Mouse (Mus musculus) neutrophil, adult 5-6 weeks (primary cell): ENCODE data around the gene Ddx28. TPM values are rescaled to one million over a fixed set of nuclear protein-coding genes. Genes with fewer than 3 reads are reported as not detected.

ENCODE experiments used
- ATAC-seq: fragments of 151-379, 151-347 bp; 2 replicates; pipeline ENCODE4 v1.8.0; 2017; ENCODE audit warnings: mild to moderate bottlenecking, moderate TSS enrichment; ENCODE audit not compliant: insufficient number of reproducible peaks, poor library complexity, low FRiP score, severe bottlenecking; ENCODE audit errors: extremely low read depth
- total RNA-seq: library from RNA; stranded (forward); fragments of 200-1000 nt; gene quantifications from 2 replicates; pipeline ENCODE4 v1.2.3, GENCODE M21; 2017

Ddx28 gene
- 7.2 and 7.7 TPM in 2 replicates for total RNA-seq

GRCm38 (mm10) chr8:106011643-106011986 lies at the start of gene Ddx28:
Gene Ddx28 (minus strand): TSS chr8:106011882.
- no peak for ATAC-seq

GRCm38 (mm10) chr8:106060521-106060920 lies 48.8 kb upstream of the Ddx28 start:
- ATAC-seq, result no peak

- 0 out of 2 replicates have a peak, but pooled peaks have one; percentile 2 for ATAC-seq
Measured at GRCm38 (mm10) chr8:106059613-106060371, 48.1 kb upstream of the Ddx28 start.

- ATAC-seq, result peak; percentile 79
Measured at GRCm38 (mm10) chr8:106058731-106059612, 47.3 kb upstream of the Ddx28 start, which contains the start of gene Nfatc3. Gene Nfatc3 (plus strand): TSS chr8:106058840.

- ATAC-seq, result no peak
Measured at GRCm38 (mm10) chr8:106056455-106056982, 44.8 kb upstream of the Ddx28 start.

GRCm38 (mm10) chr8:106055038-106055437 lies 43.4 kb upstream of the Ddx28 start:
- no peak for ATAC-seq

- ATAC-seq, result peak; percentile 45
Measured at GRCm38 (mm10) chr8:106054190-106054811, 42.6 kb upstream of the Ddx28 start.

- peak; percentile 59 for ATAC-seq
Measured at GRCm38 (mm10) chr8:106052510-106053089, 40.9 kb upstream of the Ddx28 start.

GRCm38 (mm10) chr8:106051068-106051467 lies 39.4 kb upstream of the Ddx28 start:
- no peak for ATAC-seq

- ATAC-seq, result no peak
Measured at GRCm38 (mm10) chr8:106049840-106050239, 38.2 kb upstream of the Ddx28 start.

- ATAC-seq, result no peak
Measured at GRCm38 (mm10) chr8:106047854-106048630, 36.4 kb upstream of the Ddx28 start.

GRCm38 (mm10) chr8:106046872-106047559 lies 35.3 kb upstream of the Ddx28 start:
- no peak for ATAC-seq

GRCm38 (mm10) chr8:106044151-106044550 lies 32.5 kb upstream of the Ddx28 start:
- no peak for ATAC-seq

- ATAC-seq, result no peak
Measured at GRCm38 (mm10) chr8:106043055-106043454, 31.4 kb upstream of the Ddx28 start.

- no peak for ATAC-seq
Measured at GRCm38 (mm10) chr8:106040218-106040617, 28.5 kb upstream of the Ddx28 start.

- ATAC-seq, result peak; percentile 48; the same call in 1 of the 2 replicates
Measured at GRCm38 (mm10) chr8:106039605-106040004, 27.9 kb upstream of the Ddx28 start.

GRCm38 (mm10) chr8:106038721-106039120 lies 27.0 kb upstream of the Ddx28 start:
- no peak for ATAC-seq

GRCm38 (mm10) chr8:106022483-106022882 lies 10.8 kb upstream of the Ddx28 start:
- peak; percentile 97 for ATAC-seq
